16 mouse cellular contexts compared by ENCODE assay signal in genomic region chr10:63011556-63011955, GRCm38 (mm10). TPM values are rescaled to one million over a fixed set of nuclear protein-coding genes. Genes with fewer than 3 reads are reported as not detected.
"Had no signal": no experiment of that assay in that cellular context is flagged by ENCODE, and none has a peak within 500 bp of the region (broad histone marks: within the 10 kb centered on the region; RNA-seq: fewer than 3 reads in every experiment).

No protein-coding gene starts in this region.

- H3K9me3 ChIP-seq: limb, embryonic 10.5 days; liver, embryonic 15.5 days; neural tube, embryonic 13.5 days had no signal

- H3K9ac ChIP-seq: liver, embryonic 15.5 days; neural tube, embryonic 13.5 days had no signal

- ATAC-seq: lung, postnatal 0 days had no signal

- H3K27ac ChIP-seq: limb, embryonic 10.5 days; liver, embryonic 15.5 days; macrophage had no signal

- H3K4me2 ChIP-seq: liver, embryonic 11.5 days; liver, embryonic 15.5 days; neural tube, embryonic 13.5 days had no signal

- DNase-seq: kidney, postnatal 25 days; lung, adult 2 months; midbrain, embryonic 14.5 days; retina, postnatal 1 day; right cerebral cortex, postnatal 4 days; spleen, adult 18-20 months; thymus, adult 18-20 months; thymus, postnatal 14 days had no signal

- H3K27me3 ChIP-seq: liver, embryonic 15.5 days; neural tube, embryonic 13.5 days had no signal

- H3K4me1 ChIP-seq: limb, embryonic 10.5 days had no signal

- H3K4me3 ChIP-seq: left cerebral cortex, adult 2 months; limb, embryonic 10.5 days; liver, embryonic 15.5 days; neural tube, embryonic 13.5 days had no signal

RNA-seq across cellular contexts. Expression of gene Pbld2, which starts 12.6 kb away (rescaled TPM):
- total RNA-seq: monocyte, adult 5-6 weeks had no signal

RNA-seq across cellular contexts. Expression of gene Pbld1, which starts 48.4 kb away (rescaled TPM):
- polyA plus RNA-seq: macrophage had no signal
